Mouse (Mus musculus) intestine, embryonic 16.5 days (tissue): ENCODE measurements around the gene Rapgef1. TPM values are rescaled to one million over a fixed set of nuclear protein-coding genes. Genes with fewer than 3 reads are reported as not detected.
"Not testable (repeated sequence)": the region's sequence is repeated elsewhere in the genome, so short reads cannot be mapped to it uniquely, and the experiment has no call there.

ENCODE experiments used
- ATAC-seq: fragments of 200-750 bp; cut with Nextera tagmentation; 2 replicates; pipeline ENCODE4 v1.8.0; 2017; ENCODE audit warnings: moderate TSS enrichment, moderate library complexity
- H3K27ac ChIP-seq: fragments of 300-500 bp; sonication (generic); 2 replicates; pipeline ENCODE4 v1.5.1; 2014; ENCODE audit warnings: mild to moderate bottlenecking, low read length
- H3K27me3 ChIP-seq: fragments of 300-500 bp; sonication (generic); replicated peaks from 2 replicates; pipeline ENCODE4 v1.6.1; 2014; ENCODE audit warnings: low read length, control low read depth, mixed read lengths; ENCODE audit not compliant: control insufficient read depth, insufficient read depth
- H3K36me3 ChIP-seq: fragments of 300-500 bp; sonication (generic); 2 replicates; pipeline ENCODE4 v1.6.1; 2014; ENCODE audit warnings: low read length, control low read depth; ENCODE audit not compliant: control insufficient read depth, insufficient read depth
- H3K4me1 ChIP-seq: fragments of 300-500 bp; sonication (generic); 2 replicates; pipeline ENCODE4 v1.6.1; 2014; ENCODE audit warnings: low read length, control low read depth, mixed read lengths; ENCODE audit not compliant: control insufficient read depth, insufficient read depth
- H3K4me2 ChIP-seq: fragments of 300-500 bp; sonication (generic); 2 replicates; pipeline ENCODE4 v1.6.1; 2014; ENCODE audit warnings: low read depth, low read length, control low read depth
- H3K4me3 ChIP-seq: fragments of 300-500 bp; sonication (generic); 2 replicates; pipeline ENCODE4 v1.5.1; 2014; ENCODE audit warnings: mild to moderate bottlenecking, low read length
- H3K9ac ChIP-seq: fragments of 300-500 bp; sonication (generic); 2 replicates; pipeline ENCODE4 v1.6.1; 2014; ENCODE audit warnings: low read depth, low read length
- H3K9me3 ChIP-seq: fragments of 300-500 bp; sonication (generic); 2 replicates; pipeline ENCODE4 v1.6.1; 2016; ENCODE audit warnings: low read length, control low read depth; ENCODE audit not compliant: control insufficient read depth
- WGBS: fragments of 180-500 bp; shearing (Covaris S2); extraction: QIAGEN DNeasy Blood & Tissue Kit; methylation state at CpG from one replicate; pipeline ENCODE4 v1.1.7; 2014; 5-methylcytosine and 5-hydroxymethylcytosine counted together
- polyA plus RNA-seq: library from polyadenylated mRNA; unstranded; fragments of >200 nt; fragmentation: Nextera tagmentation; extraction: Ambion mirVana; gene quantifications from 2 replicates; pipeline ENCODE4 v1.2.1, GENCODE M21; 2015

The Rapgef1 gene
- polyA plus RNA-seq, 1 experiment from 2014 or later = 8.1 TPM

DNA sequence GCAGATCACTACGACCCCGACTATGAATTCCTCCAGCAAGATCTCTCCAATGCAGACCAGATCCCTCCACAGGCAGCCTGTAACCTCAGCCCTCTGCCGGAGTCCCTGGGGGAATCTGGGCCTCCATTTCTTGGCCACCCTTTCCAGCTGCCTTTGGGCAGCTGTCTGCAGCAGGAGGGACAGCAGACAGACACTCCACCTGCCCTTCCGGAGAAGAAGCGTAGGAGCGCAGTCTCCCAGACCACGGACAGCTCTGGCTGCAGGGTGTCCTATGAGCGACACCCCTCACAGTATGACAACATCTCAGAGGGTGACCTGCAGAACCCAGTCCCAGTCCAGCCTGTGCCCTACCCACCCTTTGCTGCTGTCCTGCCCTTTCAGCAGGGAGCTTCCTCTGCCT lies 82.7 kb downstream of the Rapgef1 start:
- WGBS = 85% methylated on average over 8 of the region's 8 CpGs
- no peaks in the 10 kb centered on the region for H3K9me3 ChIP-seq
- ATAC-seq = no peak
- peaks cover 14% of the 10 kb centered on the region for H3K36me3 ChIP-seq
- no peak overlapping the region for H3K27ac ChIP-seq
- H3K4me1 ChIP-seq = 0 out of 2 replicates have a peak, but pooled peaks cover 3% of the 10 kb centered on the region
- no peaks in the 10 kb centered on the region for H3K27me3 ChIP-seq
- no peak overlapping the region for H3K9ac ChIP-seq
- no peak overlapping the region for H3K4me3 ChIP-seq
- H3K4me2 ChIP-seq = no peak overlapping the region

DNA sequence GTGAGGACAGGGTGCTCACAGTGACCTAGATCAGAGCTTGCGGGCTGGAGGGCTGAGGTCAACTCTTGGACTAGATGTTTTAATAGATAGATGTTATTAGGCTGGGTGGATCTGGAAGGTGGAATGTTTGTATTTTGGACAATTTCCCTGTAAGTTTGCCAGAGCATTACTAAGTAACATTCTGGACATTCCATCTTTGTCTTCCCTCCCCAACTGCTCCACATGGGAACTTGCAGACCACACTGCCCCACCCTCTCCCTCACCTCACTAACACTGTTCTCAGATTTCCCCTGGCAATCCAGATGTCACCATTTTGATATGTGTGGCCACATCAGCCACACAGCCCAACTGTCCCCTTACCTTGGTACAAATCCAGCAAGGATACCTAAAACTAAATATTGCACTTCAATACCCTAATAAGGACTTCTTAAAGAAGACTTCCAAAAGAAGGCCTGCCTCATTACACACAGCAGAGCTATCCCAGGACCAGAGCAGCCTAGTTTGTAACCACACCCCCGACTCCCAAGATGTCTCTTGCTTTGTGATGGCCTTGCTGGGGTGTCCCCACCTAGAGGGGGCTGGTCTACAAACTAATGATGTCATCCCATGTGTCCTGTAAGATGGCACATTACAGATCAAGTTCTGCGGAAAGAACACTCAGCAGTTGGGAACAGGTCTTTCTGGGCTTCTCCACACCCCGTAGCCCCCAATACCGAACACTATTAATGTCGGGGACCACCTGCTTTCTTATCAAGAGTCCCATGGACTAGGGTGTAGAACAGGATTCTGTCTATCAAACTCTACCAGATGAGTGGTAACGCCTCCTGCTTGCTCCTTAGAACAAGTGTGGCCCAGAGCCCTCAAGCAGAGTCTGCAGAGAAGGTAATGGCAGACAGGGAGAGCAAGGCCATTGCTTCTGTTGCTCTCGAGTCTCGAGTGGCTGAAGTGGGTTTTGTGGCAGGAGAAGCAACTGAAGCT lies 83.9 kb downstream of the Rapgef1 start:
- ATAC-seq = no peak
- Histone ChIP-seq H3K9ac (no peak overlapping the region), H3K27me3 (no peaks in the 10 kb centered on the region), H3K4me3 (no peak overlapping the region), H3K36me3 (peaks cover 14% of the 10 kb centered on the region), H3K9me3 (no peaks in the 10 kb centered on the region), H3K4me1 (0 out of 2 replicates have a peak, but pooled peaks cover 3% of the 10 kb centered on the region), H3K4me2 (no peak overlapping the region), H3K27ac (no peak overlapping the region)
- WGBS = 91% methylated on average over 9 of the region's 9 CpGs

DNA sequence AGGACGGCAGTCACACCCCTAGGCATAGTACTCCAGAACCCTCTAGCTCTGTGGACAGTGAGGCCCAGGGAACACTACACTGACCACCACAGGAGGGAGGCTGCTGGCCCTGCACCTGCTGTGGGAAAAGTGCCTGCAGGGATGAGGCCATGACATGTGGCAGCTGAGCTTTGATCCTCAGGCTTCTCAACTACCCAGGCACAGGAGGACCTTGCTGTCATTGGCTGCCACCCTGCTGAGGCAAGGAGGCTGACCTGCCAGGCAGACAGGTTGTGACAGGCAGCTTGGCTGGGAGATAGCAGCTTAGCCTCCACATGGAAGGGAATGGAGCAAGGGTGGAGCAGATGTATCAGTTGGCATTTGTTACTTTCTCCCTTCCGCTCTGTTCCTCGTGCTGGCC lies 86.0 kb downstream of the Rapgef1 start:
- Histone ChIP-seq H3K4me2 (no peak overlapping the region), H3K9ac (no peak overlapping the region), H3K27me3 (no peaks in the 10 kb centered on the region), H3K4me1 (0 out of 2 replicates have a peak, but pooled peaks cover 3% of the 10 kb centered on the region), H3K36me3 (peaks cover 18% of the 10 kb centered on the region), H3K9me3 (no peaks in the 10 kb centered on the region), H3K4me3 (no peak overlapping the region), H3K27ac (no peak overlapping the region)
- WGBS = 82% methylated on average over 3 of the region's 3 CpGs
- no peak for ATAC-seq

DNA sequence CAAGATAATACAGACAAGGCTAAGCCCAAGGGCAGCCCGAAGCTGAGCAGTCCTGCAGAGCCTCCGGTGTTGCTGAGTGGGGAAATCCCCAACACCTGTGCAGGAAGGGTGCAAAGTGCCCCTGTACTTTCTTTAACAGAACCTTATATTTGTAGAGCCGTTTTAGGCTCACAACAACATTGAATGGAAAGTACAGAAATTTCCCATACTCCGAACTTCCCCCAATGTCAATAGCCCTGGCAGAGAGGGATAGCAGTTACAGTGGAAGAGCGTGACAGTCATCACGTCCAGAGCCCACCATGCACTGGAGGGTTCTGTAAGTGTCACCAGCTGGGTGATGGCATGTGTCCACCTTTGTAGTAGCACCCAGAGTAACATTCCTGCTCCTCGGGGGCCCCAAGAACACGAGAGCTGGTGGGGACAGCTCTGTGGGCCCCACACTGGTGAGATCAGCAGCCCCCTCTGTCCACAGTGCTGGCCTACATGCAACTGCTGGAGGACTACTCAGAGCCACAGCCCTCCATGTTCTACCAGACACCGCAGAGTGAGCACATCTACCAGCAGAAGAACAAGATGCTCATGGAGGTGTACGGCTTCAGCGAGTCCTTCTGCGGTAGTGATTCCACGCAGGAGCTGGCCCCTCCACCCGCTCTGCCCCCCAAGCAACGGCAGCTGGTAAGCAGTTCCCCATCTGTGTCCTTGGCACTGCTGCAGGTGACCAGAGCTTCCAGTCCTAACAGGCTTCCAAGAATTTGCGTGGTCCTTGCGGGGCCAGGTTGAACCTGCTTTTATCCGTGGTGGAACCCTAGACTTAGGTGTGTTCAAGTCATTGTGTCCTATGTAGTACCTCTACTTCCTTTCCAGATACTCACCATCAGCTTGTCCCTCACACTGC lies 87.5 kb downstream of the Rapgef1 start:
- Histone ChIP-seq H3K36me3 (peaks cover 19% of the 10 kb centered on the region), H3K4me2 (no peak overlapping the region)

DNA sequence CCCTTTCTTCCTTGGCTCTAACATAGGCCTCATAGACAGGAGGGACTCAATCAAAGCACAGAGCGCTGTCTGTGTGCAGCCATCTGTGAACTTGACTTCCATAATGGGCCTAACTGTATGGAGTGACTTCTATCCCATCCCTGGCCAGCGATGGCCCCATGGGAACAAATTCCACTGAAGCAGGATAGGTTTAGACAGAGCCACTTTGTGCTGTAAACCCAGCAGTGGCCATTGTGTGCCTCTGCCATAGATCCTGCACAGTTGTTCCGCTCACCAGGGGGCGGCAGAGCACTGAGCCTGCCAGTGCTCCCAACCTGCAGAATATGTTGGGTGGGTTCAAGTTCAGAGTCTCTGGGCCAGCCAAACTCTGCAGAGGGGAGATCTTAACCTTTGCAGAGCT lies 88.2 kb downstream of the Rapgef1 start:
- H3K4me1 ChIP-seq = no peaks in the 10 kb centered on the region
- no peaks in the 10 kb centered on the region for H3K9me3 ChIP-seq
- WGBS = 82% methylated on average over 4 of the region's 4 CpGs
- H3K9ac ChIP-seq = no peak overlapping the region
- H3K27ac ChIP-seq = no peak overlapping the region
- no peak overlapping the region for H3K4me3 ChIP-seq
- no peak for ATAC-seq
- no peaks in the 10 kb centered on the region for H3K27me3 ChIP-seq
- peaks cover 14% of the 10 kb centered on the region for H3K36me3 ChIP-seq
- no peak overlapping the region for H3K4me2 ChIP-seq

More for the DNA sequence above, 87.5 kb downstream of the Rapgef1 start:
- Histone ChIP-seq H3K4me1 (0 out of 2 replicates have a peak, but pooled peaks cover 3% of the 10 kb centered on the region), H3K9me3 (no peaks in the 10 kb centered on the region), H3K27ac (no peak overlapping the region), H3K27me3 (no peaks in the 10 kb centered on the region), H3K9ac (no peak overlapping the region), H3K4me3 (no peak overlapping the region)
- ATAC-seq = no peak
- 91% methylated on average over 18 of the region's 18 CpGs for WGBS

DNA sequence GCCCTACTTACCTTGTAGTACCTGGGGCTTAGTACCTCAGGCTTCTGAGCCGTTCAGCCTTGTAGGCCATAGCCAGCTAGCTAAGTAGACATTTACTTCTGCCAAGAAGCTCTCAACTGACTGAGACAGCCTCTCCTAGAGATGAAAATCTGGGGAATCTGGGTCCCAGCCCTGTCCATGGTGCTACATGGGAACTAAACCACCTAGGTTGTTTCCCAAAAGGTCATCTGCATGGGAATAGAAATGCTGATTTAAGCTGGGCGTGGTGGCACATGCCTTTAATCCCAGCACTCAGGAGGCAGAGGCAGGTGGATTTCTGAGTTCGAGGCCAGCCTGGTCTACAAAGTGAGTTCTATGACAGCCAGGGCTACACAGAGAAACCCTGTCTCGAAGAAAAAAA lies 88.7 kb downstream of the Rapgef1 start:
- H3K36me3 ChIP-seq = peaks cover 14% of the 10 kb centered on the region
- H3K27me3 ChIP-seq, H3K9ac ChIP-seq: not testable (repeated sequence)

DNA sequence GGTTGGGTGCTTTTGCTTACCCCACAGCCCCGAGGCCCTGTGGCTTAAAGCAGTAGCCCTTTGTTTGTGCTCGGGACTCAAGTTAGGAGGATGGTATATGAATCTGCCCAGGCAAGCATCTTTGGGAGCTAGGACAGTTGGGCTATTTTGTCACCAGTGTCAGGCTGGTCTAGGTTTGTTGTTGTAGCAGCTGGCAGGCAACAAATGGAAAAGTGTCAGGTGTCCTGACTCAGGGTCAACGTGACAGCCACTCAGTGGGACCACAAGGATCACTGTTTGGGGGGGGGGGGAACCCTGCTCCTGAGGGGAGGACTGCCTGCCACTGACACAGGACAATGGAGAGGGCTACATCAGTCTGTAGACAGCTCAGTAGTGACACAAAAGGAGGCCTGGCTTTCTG lies 91.5 kb downstream of the Rapgef1 start:
- WGBS = 61% methylated on average over 3 of the region's 3 CpGs
- ATAC-seq = no peak
- no peaks in the 10 kb centered on the region for H3K9me3 ChIP-seq

More for the DNA sequence above, 88.7 kb downstream of the Rapgef1 start:
- not testable (repeated sequence) for H3K9me3 ChIP-seq, H3K4me3 ChIP-seq, H3K4me1 ChIP-seq, H3K27ac ChIP-seq, ATAC-seq, H3K4me2 ChIP-seq
- 91% methylated on average over 4 of the region's 4 CpGs for WGBS

DNA sequence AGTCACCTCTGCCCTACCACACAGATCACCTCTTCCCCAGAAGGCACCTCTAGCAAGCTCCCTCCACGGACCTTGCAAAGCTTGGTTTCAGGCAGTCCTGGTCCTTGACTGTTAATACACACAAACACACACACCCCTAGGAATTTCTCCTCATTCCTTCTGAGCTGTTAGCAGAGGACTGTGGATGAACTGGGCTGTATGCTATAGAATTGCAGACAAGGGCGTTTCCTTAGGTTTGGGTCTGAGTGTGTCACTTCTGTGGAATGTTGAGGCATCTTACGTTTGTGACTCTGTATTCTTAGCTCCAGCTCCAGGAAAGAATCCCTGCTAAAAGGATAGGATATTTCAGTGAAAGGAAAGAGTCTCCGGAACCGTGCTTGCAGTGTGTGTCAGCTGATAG lies 92.4 kb downstream of the Rapgef1 start:
- 74% methylated on average over 5 of the region's 5 CpGs for WGBS
- Histone ChIP-seq H3K9me3 (no peaks in the 10 kb centered on the region), H3K4me3 (no peak overlapping the region), H3K27ac (no peak overlapping the region), H3K9ac (no peak overlapping the region), H3K4me2 (no peak overlapping the region), H3K27me3 (no peaks in the 10 kb centered on the region), H3K4me1 (peaks cover 12% of the 10 kb centered on the region), H3K36me3 (peaks cover 9% of the 10 kb centered on the region; the same call in 1 of the 2 replicates)
- no peak for ATAC-seq

More for the DNA sequence above, 91.5 kb downstream of the Rapgef1 start:
- Histone ChIP-seq H3K27me3 (no peaks in the 10 kb centered on the region), H3K27ac (no peak overlapping the region), H3K36me3 (peaks cover 9% of the 10 kb centered on the region; the same call in 1 of the 2 replicates), H3K4me2 (no peak overlapping the region), H3K9ac (no peak overlapping the region), H3K4me1 (peaks cover 4% of the 10 kb centered on the region), H3K4me3 (no peak overlapping the region)

DNA sequence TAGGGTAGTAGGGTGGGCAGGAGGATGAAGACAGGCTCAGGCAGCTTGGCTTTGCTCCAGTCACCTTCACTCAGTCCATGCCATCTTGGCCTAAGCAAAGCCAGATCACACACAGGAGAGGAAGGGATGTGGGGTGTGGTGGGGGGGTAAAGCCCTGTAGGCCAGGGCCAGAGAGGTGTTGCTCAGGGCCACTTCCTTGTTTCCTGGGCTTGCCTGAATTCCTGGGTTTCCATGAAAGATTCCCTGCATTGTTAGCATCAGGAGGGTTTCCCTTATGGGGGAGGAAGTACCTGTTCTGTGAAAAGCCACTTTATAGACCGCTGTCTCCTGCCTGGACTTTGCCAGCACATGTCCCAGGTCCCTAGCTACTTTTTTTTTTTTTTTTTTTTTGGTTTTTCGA lies 94.0 kb downstream of the Rapgef1 start:
- Histone ChIP-seq H3K36me3 (peaks cover 9% of the 10 kb centered on the region; the same call in 1 of the 2 replicates), H3K9me3 (no peaks in the 10 kb centered on the region), H3K9ac (no peak overlapping the region), H3K4me3 (no peak overlapping the region), H3K27ac (no peak overlapping the region), H3K4me2 (no peak overlapping the region), H3K27me3 (no peaks in the 10 kb centered on the region), H3K4me1 (peaks cover 18% of the 10 kb centered on the region)
- no peak for ATAC-seq
- 94% methylated on average over 1 of the region's 2 CpGs for WGBS
